Mouse (Mus musculus): Measurements from ENCODE around the gene Zfp628. TPM values are rescaled to one million over a fixed set of nuclear protein-coding genes. Genes with fewer than 3 reads are reported as not detected.
A peak's percentile ranks its signal among the peaks of the same experiment; 100 is the strongest.
"Not testable (repeated sequence)": the region's sequence is repeated elsewhere in the genome, so short reads cannot be mapped to it uniquely, and the experiment has no call there.

The Zfp628 gene
- polyA plus RNA-seq, 1 experiment: 8.0 TPM

DNA sequence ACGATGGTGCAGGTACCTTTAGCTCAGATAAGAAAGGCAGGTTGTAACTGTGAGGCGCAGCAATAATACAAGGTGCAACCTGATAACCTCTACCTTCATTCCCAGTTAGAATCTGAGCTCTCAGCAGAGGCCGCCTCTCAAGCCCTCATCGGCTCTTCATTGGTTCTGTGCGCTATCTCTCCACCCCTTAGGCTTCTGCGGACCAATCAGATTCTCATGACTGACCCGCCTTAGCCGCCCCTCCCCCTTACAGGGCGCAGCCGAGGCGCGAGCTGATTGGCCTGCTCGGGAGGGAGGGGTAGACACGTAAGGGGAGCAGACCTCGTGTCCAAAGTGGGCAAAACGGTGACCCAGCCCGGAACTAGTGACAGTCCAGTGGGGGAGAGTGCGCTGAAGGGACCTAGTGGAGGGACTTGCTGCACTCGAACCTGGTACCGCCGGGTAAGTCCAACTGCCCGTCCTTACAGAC is 38.2 kb upstream of the Zfp628 start, which contains the start of gene Isoc2a:
TSS of gene Isoc2a (plus strand) at position 401 of the 469 bp plus-strand sequence.
- Histone ChIP-seq H3K36me3 (ENCODE audit: control insufficient read depth, insufficient read depth) (no peaks in the 10 kb centered on the region), H3K4me3 (peak within 1 kb of the TSS; percentile 20), H3ac (ENCODE audit: control insufficient read depth, insufficient read length) (no peak within 1 kb of the TSS)

GRCm38 (mm10) chr7:4877226-4877625 is 37.8 kb upstream of the Zfp628 start:
- H3K36me3 ChIP-seq (ENCODE audit: control insufficient read depth, insufficient read depth): no peaks in the 10 kb centered on the region
- peak overlapping the region; percentile 20 for H3K4me3 ChIP-seq
- no peaks in the 10 kb centered on the region for H3K79me2 ChIP-seq (ENCODE audit: control insufficient read depth, insufficient read depth)
- H3K4me2 ChIP-seq (ENCODE audit: low read depth): peak overlapping the region; percentile 81
- TF ChIP-seq USF1 (IDR thresholded peaks at IDR 0.05; ENCODE audit: low read depth) (no peak), POLR2AphosphoS2 (IDR thresholded peaks at IDR 0.05; ENCODE audit: insufficient read length, low read depth) (no peak), MYOD1 (IDR thresholded peaks at IDR 0.05; ENCODE audit: control insufficient read depth in 1 of 3, insufficient read length in 2 of 3, low read depth in 2 of 3) (no peak), MAX (IDR thresholded peaks at IDR 0.05; ENCODE audit: low read depth) (no peak), POLR2A (IDR thresholded peaks at IDR 0.05; ENCODE audit: insufficient read length, low read depth) (no peak), TCF12 (IDR thresholded peaks at IDR 0.05; ENCODE audit: insufficient read depth, poor library complexity, severe bottlenecking) (no peak), E2F4 (IDR thresholded peaks at IDR 0.05; ENCODE audit: insufficient read depth) (no peak), TCF3 (IDR thresholded peaks at IDR 0.05; ENCODE audit: insufficient read length, low read depth) (no peak), CEBPB (IDR thresholded peaks at IDR 0.05; ENCODE audit: insufficient read depth, poor library complexity, severe bottlenecking) (no peak), SRF (IDR thresholded peaks at IDR 0.05; ENCODE audit: control insufficient read depth, insufficient read length, low read depth) (no peak), MYOG (IDR thresholded peaks at IDR 0.05; ENCODE audit: control insufficient read depth in 1 of 3, insufficient read depth in 1 of 3, insufficient read length in 2 of 3, low read depth in 2 of 3) (no peak), REST (IDR thresholded peaks at IDR 0.05; ENCODE audit: insufficient read depth, insufficient read length) (no peak)
- H3ac ChIP-seq (ENCODE audit: control insufficient read depth, insufficient read length): no peak overlapping the region
- H3K27me3 ChIP-seq (ENCODE audit: control insufficient read depth, insufficient read depth, insufficient read length): no peaks in the 10 kb centered on the region

More for the DNA sequence above, 38.2 kb upstream of the Zfp628 start, which contains the start of gene Isoc2a:
- peak within 1 kb of the TSS; percentile 81 for H3K4me2 ChIP-seq (ENCODE audit: low read depth)
- H3K79me2 ChIP-seq (ENCODE audit: control insufficient read depth, insufficient read depth): no peaks in the 10 kb centered on the region
- TF ChIP-seq POLR2A (IDR thresholded peaks at IDR 0.05; ENCODE audit: insufficient read length, low read depth) (peak; percentile 70), POLR2AphosphoS2 (IDR thresholded peaks at IDR 0.05; ENCODE audit: insufficient read length, low read depth) (peak; percentile 57), MYOG (IDR thresholded peaks at IDR 0.05; ENCODE audit: control insufficient read depth in 1 of 3, insufficient read depth in 1 of 3, insufficient read length in 2 of 3, low read depth in 2 of 3) (no peak)
- no peaks in the 10 kb centered on the region for H3K27me3 ChIP-seq (ENCODE audit: control insufficient read depth, insufficient read depth, insufficient read length)

DNA sequence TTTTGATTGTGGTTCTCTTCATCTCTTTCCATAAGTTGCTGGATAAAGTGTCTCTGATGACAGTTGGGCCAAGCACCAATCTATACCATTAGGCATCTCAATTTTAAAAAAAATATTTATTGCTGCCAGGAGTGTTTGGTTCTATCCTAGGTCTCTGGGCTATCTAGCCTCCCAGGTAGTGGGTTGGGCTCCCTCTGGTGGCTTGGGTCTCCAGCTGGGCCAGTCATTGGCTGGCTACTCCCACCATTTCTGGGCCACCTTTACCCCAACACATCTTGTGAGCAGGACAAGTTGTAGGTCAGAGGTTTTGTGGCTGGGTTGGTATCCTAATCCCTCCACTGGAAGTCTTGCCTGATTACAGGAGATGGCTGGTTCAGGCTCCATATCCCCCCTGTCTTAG is 36.8 kb upstream of the Zfp628 start:
- TF ChIP-seq POLR2AphosphoS2 (IDR thresholded peaks at IDR 0.05; ENCODE audit: insufficient read length, low read depth) (no peak), MYOG (IDR thresholded peaks at IDR 0.05; ENCODE audit: control insufficient read depth in 1 of 3, insufficient read depth in 1 of 3, insufficient read length in 2 of 3, low read depth in 2 of 3) (no peak), E2F4 (IDR thresholded peaks at IDR 0.05; ENCODE audit: insufficient read depth) (no peak), TCF12 (IDR thresholded peaks at IDR 0.05; ENCODE audit: insufficient read depth, poor library complexity, severe bottlenecking) (no peak), SRF (IDR thresholded peaks at IDR 0.05; ENCODE audit: control insufficient read depth, insufficient read length, low read depth) (no peak), REST (IDR thresholded peaks at IDR 0.05; ENCODE audit: insufficient read depth, insufficient read length) (no peak), CEBPB (IDR thresholded peaks at IDR 0.05; ENCODE audit: insufficient read depth, poor library complexity, severe bottlenecking) (no peak), TCF3 (IDR thresholded peaks at IDR 0.05; ENCODE audit: insufficient read length, low read depth) (no peak)
- H3K4me3 ChIP-seq: no peak overlapping the region
- H3K4me2 ChIP-seq (ENCODE audit: low read depth): no peak overlapping the region
- H3K36me3 ChIP-seq (ENCODE audit: control insufficient read depth, insufficient read depth): no peaks in the 10 kb centered on the region
- H3K79me2 ChIP-seq (ENCODE audit: control insufficient read depth, insufficient read depth): no peaks in the 10 kb centered on the region
- H3ac ChIP-seq (ENCODE audit: control insufficient read depth, insufficient read length): no peak overlapping the region
- no peaks in the 10 kb centered on the region for H3K27me3 ChIP-seq (ENCODE audit: control insufficient read depth, insufficient read depth, insufficient read length)

DNA sequence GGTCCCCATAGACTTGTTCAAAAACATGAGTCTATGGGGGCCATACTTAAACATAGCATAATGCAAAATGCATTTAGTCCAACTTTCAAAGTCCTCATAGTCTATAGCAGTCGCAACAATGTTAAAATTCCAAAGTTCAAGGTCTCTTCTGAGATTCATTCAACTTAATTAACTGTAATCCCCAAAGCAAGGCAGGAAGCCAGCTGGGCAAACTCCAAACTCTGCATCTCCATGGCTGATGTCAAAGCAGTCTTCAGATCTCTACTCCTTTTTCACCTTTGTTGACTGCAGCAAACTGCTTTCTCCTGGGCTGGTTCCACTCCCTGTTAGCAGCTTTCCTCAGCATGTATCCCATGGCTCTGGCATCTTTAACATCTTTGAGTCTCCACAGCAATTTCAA is 36.0 kb upstream of the Zfp628 start:
- H3K27me3 ChIP-seq (ENCODE audit: control insufficient read depth, insufficient read depth, insufficient read length); H3ac ChIP-seq (ENCODE audit: control insufficient read depth, insufficient read length); H3K4me2 ChIP-seq (ENCODE audit: low read depth); H3K36me3 ChIP-seq (ENCODE audit: control insufficient read depth, insufficient read depth); H3K79me2 ChIP-seq (ENCODE audit: control insufficient read depth, insufficient read depth); H3K4me3 ChIP-seq: not testable (repeated sequence)

DNA sequence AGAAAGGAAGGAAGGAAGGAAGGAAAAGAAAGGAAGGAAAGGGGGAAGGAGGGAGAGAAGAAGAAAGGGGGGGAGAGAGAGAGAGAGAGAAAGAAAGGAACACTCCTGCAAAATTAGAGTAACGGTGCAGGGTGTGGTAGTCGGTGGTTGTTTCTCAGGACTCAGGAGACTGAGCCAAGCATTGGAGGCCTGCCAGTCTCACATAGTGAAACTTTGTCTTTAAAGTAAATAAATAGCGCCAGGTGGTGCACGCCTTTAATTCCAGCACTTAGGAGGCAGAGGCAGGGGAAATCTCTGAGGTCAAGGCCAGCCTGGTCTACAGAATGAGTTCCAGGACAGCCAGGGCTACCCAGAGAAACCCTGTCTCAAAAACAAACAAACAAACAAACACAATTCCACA is 28.3 kb upstream of the Zfp628 start:
- H3ac ChIP-seq (ENCODE audit: control insufficient read depth, insufficient read length): no peak overlapping the region
- no peak overlapping the region for H3K4me3 ChIP-seq
- H3K4me2 ChIP-seq (ENCODE audit: low read depth): no peak overlapping the region
- H3K36me3 ChIP-seq (ENCODE audit: control insufficient read depth, insufficient read depth): no peaks in the 10 kb centered on the region
- no peaks in the 10 kb centered on the region for H3K27me3 ChIP-seq (ENCODE audit: control insufficient read depth, insufficient read depth, insufficient read length)
- no peak for TF ChIP-seq MYOD1 (IDR thresholded peaks at IDR 0.05; ENCODE audit: control insufficient read depth in 1 of 3, insufficient read length in 2 of 3, low read depth in 2 of 3)
- TF ChIP-seq SRF (IDR thresholded peaks at IDR 0.05; ENCODE audit: control insufficient read depth, insufficient read length, low read depth): no peak
- TF ChIP-seq REST (IDR thresholded peaks at IDR 0.05; ENCODE audit: insufficient read depth, insufficient read length): no peak
- no peak for TF ChIP-seq CEBPB (IDR thresholded peaks at IDR 0.05; ENCODE audit: insufficient read depth, poor library complexity, severe bottlenecking)
- no peak for TF ChIP-seq TCF12 (IDR thresholded peaks at IDR 0.05; ENCODE audit: insufficient read depth, poor library complexity, severe bottlenecking)
- no peak for TF ChIP-seq MYOG (IDR thresholded peaks at IDR 0.05; ENCODE audit: control insufficient read depth in 1 of 3, insufficient read depth in 1 of 3, insufficient read length in 2 of 3, low read depth in 2 of 3)
- no peak for TF ChIP-seq USF1 (IDR thresholded peaks at IDR 0.05; ENCODE audit: low read depth)
- H3K79me2 ChIP-seq (ENCODE audit: control insufficient read depth, insufficient read depth): no peaks in the 10 kb centered on the region

Measured in myocyte (in vitro differentiated cells).